Mouse (Mus musculus) embryonic facial prominence, embryonic 13.5 days (tissue): ENCODE data around the gene Prickle4. TPM values are rescaled to one million over a fixed set of nuclear protein-coding genes. Genes with fewer than 3 reads are reported as not detected.
A peak's percentile ranks its signal among the peaks of the same experiment; 100 is the strongest.

Experiments
- ATAC-seq: fragments of 200-750 bp; cut with Nextera tagmentation; 2 replicates; pipeline ENCODE4 v1.8.0; 2017; ENCODE audit warnings: low read depth; ENCODE audit not compliant: insufficient number of reproducible peaks, insufficient read depth, low FRiP score, low TSS enrichment
- H3K27ac ChIP-seq: fragments of 300-500 bp; sonication (generic); 2 replicates; pipeline ENCODE4 v1.5.1; 2015; ENCODE audit warnings: moderate library complexity, mild to moderate bottlenecking, inconsistent platforms
- H3K27me3 ChIP-seq: fragments of 300-500 bp; sonication (generic); 2 replicates; pipeline ENCODE4 v1.6.1; 2015; ENCODE audit warnings: mild to moderate bottlenecking, inconsistent platforms
- H3K36me3 ChIP-seq: fragments of 300-500 bp; sonication (generic); 2 replicates; pipeline ENCODE4 v1.6.1; 2015; ENCODE audit warnings: mild to moderate bottlenecking, inconsistent platforms
- H3K4me1 ChIP-seq: fragments of 300-500 bp; sonication (generic); 2 replicates; pipeline ENCODE4 v1.6.1; 2015; ENCODE audit warnings: inconsistent platforms
- H3K4me2 ChIP-seq: fragments of 300-500 bp; sonication (generic); 2 replicates; pipeline ENCODE4 v1.6.1; 2015; ENCODE audit warnings: moderate library complexity, mild to moderate bottlenecking, inconsistent platforms
- H3K4me3 ChIP-seq: fragments of 300-500 bp; sonication (generic); 2 replicates; pipeline ENCODE4 v1.5.1; 2015; ENCODE audit warnings: mild to moderate bottlenecking, inconsistent platforms
- H3K9ac ChIP-seq: fragments of 300-500 bp; sonication (generic); 2 replicates; pipeline ENCODE4 v1.6.1; 2015; ENCODE audit warnings: mild to moderate bottlenecking, inconsistent platforms
- H3K9me3 ChIP-seq: fragments of 300-500 bp; sonication (generic); 2 replicates; pipeline ENCODE4 v1.6.1; 2016; ENCODE audit warnings: inconsistent platforms
- WGBS: fragments of 180-500 bp; shearing (Covaris S2); methylation state at CpG from one replicate; pipeline ENCODE4 v1.1.7; 2015; ENCODE audit warnings: mixed read lengths; 5-methylcytosine and 5-hydroxymethylcytosine counted together
- polyA plus RNA-seq: library from polyadenylated mRNA; unstranded; fragments of >200 nt; fragmentation: Nextera tagmentation; extraction: Ambion mirVana; gene quantifications from 2 replicates; pipeline ENCODE4 v1.2.1, GENCODE M21; 2015

Prickle4 gene
- polyA plus RNA-seq, 1 experiment from 2014 or later, result 0.60 TPM

DNA sequence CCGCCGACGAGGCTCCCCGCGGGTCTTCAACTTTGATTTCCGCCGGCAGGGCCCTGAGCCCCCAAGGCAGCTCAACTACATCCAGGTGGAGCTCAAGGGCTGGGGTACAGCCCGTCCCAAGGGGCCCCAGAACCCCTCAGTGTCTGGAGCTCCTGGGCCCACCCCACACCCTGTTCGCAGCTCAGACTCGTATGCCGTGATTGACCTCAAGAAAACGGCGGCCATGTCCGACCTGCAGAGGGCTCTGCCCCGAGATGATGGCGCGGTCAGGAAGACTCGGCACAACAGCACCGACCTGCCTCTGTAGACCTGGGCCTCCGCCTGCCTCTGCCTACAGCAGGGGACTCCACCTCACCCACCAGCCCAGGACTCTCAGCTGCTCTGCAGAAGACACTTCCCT, 9.0 kb upstream of the Prickle4 start:
- 0 out of 2 replicates have a peak, but pooled peaks cover 5% of the 10 kb centered on the region for H3K4me1 ChIP-seq
- 20% methylated on average over 20 of the region's 20 CpGs for WGBS
- ATAC-seq, result no peak
- no peak overlapping the region for H3K4me3 ChIP-seq
- H3K4me2 ChIP-seq, result no peak overlapping the region; the same call in 1 of the 2 replicates
- no peak overlapping the region for H3K9ac ChIP-seq
- peaks cover 19% of the 10 kb centered on the region for H3K27me3 ChIP-seq
- H3K36me3 ChIP-seq, result peaks cover 53% of the 10 kb centered on the region
- no peak overlapping the region for H3K27ac ChIP-seq
- no peaks in the 10 kb centered on the region for H3K9me3 ChIP-seq

DNA sequence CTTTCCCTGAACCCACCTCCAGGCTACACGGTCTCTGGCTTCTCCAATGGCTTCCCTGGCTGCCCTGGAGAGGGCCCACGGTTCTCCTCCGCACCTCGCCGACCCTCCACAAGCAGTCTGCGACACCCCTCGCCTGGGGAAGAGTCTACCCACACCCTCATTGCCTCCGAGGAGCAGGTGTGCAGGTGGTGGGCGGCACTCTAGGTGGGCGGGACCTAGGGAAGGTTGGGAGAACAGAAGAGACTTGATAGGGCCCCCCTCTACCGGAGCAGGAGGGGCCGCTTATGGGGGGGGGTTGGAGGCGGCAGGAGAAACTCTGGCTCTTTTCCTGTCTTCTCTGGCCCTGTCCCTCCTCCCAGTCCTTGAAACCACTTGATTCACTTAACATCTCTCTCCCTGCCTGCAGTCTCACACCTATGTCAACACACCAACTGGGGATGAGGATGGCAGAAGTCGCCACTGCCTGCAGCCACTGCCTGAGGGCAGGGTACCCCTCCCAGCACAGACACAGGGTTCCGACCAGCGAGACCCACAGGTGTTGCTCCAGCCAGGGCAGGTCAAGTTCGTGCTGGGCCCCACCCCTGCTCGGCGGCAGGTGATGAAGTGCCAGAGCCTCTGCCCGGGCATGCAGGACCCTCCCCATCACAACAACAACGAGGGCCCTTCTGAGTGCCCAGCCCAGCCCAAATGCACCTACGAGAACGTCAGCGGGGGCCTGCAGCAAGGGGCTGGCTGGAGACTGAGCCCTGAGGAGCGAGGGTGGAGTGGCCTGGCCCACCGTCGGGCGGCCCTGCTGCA, 8.2 kb upstream of the Prickle4 start:
- Histone ChIP-seq H3K4me3 (no peak overlapping the region), H3K27ac (no peak overlapping the region), H3K27me3 (peaks cover 19% of the 10 kb centered on the region), H3K4me2 (no peak overlapping the region; the same call in 1 of the 2 replicates), H3K36me3 (peaks cover 59% of the 10 kb centered on the region), H3K9me3 (no peaks in the 10 kb centered on the region), H3K4me1 (0 out of 2 replicates have a peak, but pooled peaks cover 5% of the 10 kb centered on the region), H3K9ac (peak overlapping the region; percentile 44; the same call in 1 of the 2 replicates)
- ATAC-seq, result no peak; the same call in 1 of the 2 replicates
- 38% methylated on average over 28 of the region's 28 CpGs for WGBS

DNA sequence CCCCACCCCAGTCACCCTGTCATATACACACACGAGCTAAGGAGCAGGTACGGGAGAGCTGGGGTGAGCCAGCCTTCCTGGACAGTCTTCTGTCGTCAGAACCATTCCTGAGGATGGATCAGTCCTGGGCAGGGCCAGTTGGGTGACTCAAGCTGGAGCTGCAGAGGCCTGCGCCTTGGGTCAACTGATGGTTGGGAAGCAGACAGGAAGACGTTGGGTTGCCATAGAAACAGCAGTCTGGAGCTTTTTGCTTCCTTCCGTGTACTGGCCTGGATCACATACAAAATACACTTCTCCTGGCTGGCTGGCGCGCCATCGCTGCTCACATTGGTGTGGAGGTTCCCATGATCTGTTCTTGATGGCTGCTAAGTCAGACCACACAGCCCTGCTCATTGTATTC, 7.3 kb upstream of the Prickle4 start:
- Histone ChIP-seq H3K4me2 (no peak overlapping the region), H3K4me3 (no peak overlapping the region), H3K27ac (no peak overlapping the region), H3K9me3 (no peaks in the 10 kb centered on the region), H3K36me3 (peaks cover 59% of the 10 kb centered on the region), H3K9ac (peak overlapping the region; percentile 3; the same call in 1 of the 2 replicates), H3K27me3 (peaks cover 19% of the 10 kb centered on the region), H3K4me1 (0 out of 2 replicates have a peak, but pooled peaks cover 5% of the 10 kb centered on the region)
- ATAC-seq, result no peak
- 69% methylated on average over 9 of the region's 9 CpGs for WGBS

DNA sequence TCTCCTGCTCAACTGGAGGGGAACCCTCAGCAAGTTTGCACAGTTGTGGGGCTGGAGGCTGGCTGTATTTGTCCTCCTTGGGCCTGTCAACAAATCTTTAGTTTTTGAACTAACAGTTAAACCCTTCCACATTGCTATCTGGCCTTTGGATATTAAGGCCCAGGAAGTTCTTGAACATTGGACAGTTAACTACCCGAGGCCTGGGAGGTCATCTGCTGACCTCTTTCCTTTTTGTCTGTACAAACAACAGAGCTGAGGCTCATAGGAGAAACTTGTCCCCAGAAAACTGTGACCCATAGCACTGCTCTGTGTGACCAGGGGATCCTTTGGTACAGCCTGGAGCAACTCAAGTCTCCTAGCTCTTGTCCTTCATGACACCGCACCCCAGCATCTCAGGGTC, 4.5 kb upstream of the Prickle4 start:
- Histone ChIP-seq H3K9me3 (no peaks in the 10 kb centered on the region), H3K4me2 (no peak overlapping the region), H3K4me3 (no peak overlapping the region), H3K4me1 (peaks cover 13% of the 10 kb centered on the region), H3K36me3 (peaks cover 55% of the 10 kb centered on the region), H3K9ac (no peak overlapping the region), H3K27ac (no peak overlapping the region), H3K27me3 (peaks cover 19% of the 10 kb centered on the region)
- WGBS, result 76% methylated on average over 2 of the region's 2 CpGs
- no peak for ATAC-seq

DNA sequence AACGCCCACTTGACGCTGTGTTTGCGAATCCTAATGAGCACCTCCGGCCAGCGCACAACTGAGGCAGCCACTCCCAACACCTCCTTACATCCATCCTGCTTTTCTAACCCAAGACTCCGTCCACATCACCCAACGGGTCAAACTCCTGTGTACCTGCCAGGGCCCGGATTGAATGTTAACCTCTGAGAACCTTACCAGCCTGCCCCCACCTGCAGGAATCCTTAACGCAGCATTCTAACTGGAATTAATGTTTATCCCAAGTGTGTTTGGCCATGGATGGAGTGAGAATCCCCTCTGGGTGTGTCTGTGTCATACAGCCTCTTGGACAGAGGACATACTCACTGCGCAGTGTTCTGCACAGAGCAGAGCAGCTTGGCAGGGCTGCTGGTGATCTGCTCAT, 3.6 kb upstream of the Prickle4 start:
- H3K4me3 ChIP-seq, result no peak overlapping the region

DNA sequence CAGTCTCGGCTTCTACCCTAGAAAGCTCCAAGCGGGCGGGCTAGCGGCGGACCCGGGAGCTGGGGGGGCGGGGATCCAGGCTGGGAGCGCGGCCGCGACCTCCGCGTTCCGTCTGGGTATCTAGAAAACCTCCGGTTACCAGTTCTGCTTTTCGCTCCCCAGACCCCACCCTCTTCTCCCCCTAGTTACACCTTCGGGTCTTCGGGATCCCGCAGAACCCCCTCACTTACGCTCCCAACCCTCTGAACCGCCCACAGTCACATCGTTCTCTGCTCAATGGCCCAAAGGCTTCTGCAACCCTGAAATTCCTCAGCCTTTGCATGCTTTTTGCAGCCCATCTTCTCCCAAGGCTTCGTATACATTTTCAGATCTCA, 788 bp upstream of the Prickle4 start:
- Histone ChIP-seq H3K36me3 (peaks cover 21% of the 10 kb centered on the region), H3K4me1 (peaks cover 18% of the 10 kb centered on the region), H3K27ac (peak overlapping the region; percentile 44; the same call in 1 of the 2 replicates), H3K9me3 (no peaks in the 10 kb centered on the region), H3K4me2 (peak overlapping the region; percentile 75), H3K4me3 (peak overlapping the region; percentile 68), H3K27me3 (peaks cover 13% of the 10 kb centered on the region), H3K9ac (peak overlapping the region; percentile 88)
- under 1% methylated on average over 23 of the region's 23 CpGs for WGBS
- no peak for ATAC-seq

More for the DNA sequence above, 3.6 kb upstream of the Prickle4 start:
- Histone ChIP-seq H3K9ac (no peak overlapping the region), H3K27ac (no peak overlapping the region), H3K4me1 (peaks cover 18% of the 10 kb centered on the region), H3K27me3 (peaks cover 23% of the 10 kb centered on the region), H3K9me3 (no peaks in the 10 kb centered on the region), H3K4me2 (no peak overlapping the region), H3K36me3 (peaks cover 48% of the 10 kb centered on the region)
- 85% methylated on average over 10 of the region's 10 CpGs for WGBS
- ATAC-seq, result no peak

DNA sequence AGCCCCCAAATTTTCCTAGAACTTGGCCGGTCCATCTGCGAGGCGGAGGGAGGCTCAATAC, 264 bp downstream of the Prickle4 start, which contains the start of gene Gm21981:
Gene Gm21981, minus strand, starts transcription at position 14 of the 61 bp plus-strand sequence.
- Histone ChIP-seq H3K4me3 (peak within 1 kb of the TSS; percentile 68), H3K27ac (peak within 1 kb of the TSS; percentile 44), H3K9me3 (no peaks in the 10 kb centered on the region), H3K36me3 (peaks cover 11% of the 10 kb centered on the region), H3K4me1 (peaks cover 27% of the 10 kb centered on the region), H3K4me2 (peak within 1 kb of the TSS; percentile 75), H3K9ac (peak within 1 kb of the TSS; percentile 88), H3K27me3 (peaks cover 13% of the 10 kb centered on the region)
- 1% methylated on average over 3 of the region's 3 CpGs for WGBS
- ATAC-seq, result no peak

DNA sequence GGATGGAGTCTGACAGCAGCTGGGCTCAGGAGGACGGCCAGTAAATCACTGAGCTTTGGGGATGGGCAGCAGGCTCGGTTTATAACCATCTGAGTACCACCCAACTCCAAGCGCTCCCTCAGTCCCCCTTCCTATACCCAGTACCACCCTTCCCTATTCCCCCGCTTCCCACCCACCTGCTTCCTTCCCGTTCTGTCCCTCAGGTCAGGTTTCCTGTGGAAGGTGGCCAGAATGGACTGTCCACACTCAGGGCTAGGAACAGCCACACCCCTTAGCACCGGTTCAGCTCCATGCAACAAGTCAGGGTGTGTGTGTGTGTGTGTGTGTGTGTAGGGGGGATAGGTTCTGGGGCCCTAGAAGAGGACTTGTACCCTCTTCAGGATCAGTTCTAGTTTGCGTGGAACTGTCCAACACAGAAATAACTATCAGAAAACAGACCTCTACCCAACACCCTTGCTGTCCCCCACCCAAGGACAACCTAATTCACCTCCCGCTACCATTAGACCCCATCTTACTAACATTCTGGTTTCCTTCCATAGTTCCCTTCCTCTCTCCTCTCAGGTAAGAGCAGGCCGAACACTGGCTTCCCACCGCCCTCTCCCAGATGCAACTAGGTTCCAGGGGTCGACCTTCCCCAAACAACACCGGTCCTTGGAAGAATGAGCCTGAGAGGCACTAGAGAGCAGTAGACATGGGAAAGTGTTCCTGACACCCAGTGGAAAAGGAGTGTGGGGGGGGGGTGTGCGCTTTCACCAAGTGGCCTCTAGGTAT, 680 bp downstream of the Prickle4 start:
- Histone ChIP-seq H3K9ac (peak overlapping the region; percentile 88), H3K4me1 (peaks cover 30% of the 10 kb centered on the region), H3K9me3 (no peaks in the 10 kb centered on the region), H3K27me3 (peaks cover 13% of the 10 kb centered on the region), H3K36me3 (peaks cover 7% of the 10 kb centered on the region), H3K4me2 (peak overlapping the region; percentile 75), H3K4me3 (peak overlapping the region; percentile 68), H3K27ac (no peak overlapping the region)
- 36% methylated on average over 13 of the region's 13 CpGs for WGBS
- no peak for ATAC-seq

DNA sequence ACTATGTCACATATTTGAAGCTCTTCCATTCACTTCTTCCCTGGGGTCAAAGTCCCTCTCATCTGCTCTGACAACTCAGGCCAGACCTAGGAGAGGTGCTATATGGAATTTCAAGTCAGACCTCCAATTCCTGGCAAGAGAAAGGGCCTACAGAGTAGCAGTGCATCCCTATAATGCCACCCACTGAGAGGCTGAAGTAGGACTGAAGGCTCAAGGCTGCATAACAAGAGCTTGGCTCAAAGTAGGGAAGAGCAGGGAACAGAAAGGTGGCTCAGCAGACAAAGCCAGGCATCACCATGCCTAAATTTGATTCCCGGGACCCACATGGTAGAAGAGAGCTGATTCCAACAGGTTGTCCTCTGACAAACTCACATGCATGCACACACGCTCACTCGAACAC, 2.9 kb downstream of the Prickle4 start:
- no peak for ATAC-seq
- no peak overlapping the region for H3K4me3 ChIP-seq
- H3K27me3 ChIP-seq, result peaks cover 13% of the 10 kb centered on the region
- H3K4me2 ChIP-seq, result no peak overlapping the region
- H3K36me3 ChIP-seq, result no peaks in the 10 kb centered on the region; the same call in 1 of the 2 replicates
- H3K4me1 ChIP-seq, result peaks cover 37% of the 10 kb centered on the region
- no peak overlapping the region for H3K9ac ChIP-seq
- 90% methylated on average over 3 of the region's 3 CpGs for WGBS
- no peak overlapping the region for H3K27ac ChIP-seq
- no peaks in the 10 kb centered on the region for H3K9me3 ChIP-seq

DNA sequence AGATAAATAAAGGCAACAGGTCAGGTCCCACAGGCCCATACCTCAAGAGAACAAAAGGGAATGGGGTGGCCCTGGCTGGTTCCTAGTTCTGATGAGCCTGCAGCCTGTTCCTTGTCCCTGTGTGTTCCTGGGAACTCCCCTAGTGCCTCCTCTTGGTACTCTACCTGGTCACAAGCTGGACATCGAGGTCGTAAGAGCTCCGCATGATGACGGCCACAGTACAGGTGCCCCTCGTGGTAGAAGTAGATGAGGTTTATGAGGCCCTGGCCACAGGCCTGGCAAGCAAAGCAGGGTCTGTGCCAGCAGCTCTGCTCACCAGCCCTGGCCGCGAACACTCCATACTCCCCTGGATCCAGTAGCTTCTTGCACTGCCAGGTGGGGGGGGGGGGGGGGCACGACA, 4.6 kb downstream of the Prickle4 start:
- Histone ChIP-seq H3K27ac (no peak overlapping the region), H3K4me2 (peak overlapping the region; percentile 98), H3K27me3 (peaks cover 13% of the 10 kb centered on the region), H3K36me3 (peaks cover 12% of the 10 kb centered on the region), H3K9ac (no peak overlapping the region), H3K4me3 (peak overlapping the region; percentile 89), H3K4me1 (peaks cover 34% of the 10 kb centered on the region), H3K9me3 (no peaks in the 10 kb centered on the region)
- ATAC-seq, result no peak
- WGBS, result 81% methylated on average over 8 of the region's 8 CpGs

DNA sequence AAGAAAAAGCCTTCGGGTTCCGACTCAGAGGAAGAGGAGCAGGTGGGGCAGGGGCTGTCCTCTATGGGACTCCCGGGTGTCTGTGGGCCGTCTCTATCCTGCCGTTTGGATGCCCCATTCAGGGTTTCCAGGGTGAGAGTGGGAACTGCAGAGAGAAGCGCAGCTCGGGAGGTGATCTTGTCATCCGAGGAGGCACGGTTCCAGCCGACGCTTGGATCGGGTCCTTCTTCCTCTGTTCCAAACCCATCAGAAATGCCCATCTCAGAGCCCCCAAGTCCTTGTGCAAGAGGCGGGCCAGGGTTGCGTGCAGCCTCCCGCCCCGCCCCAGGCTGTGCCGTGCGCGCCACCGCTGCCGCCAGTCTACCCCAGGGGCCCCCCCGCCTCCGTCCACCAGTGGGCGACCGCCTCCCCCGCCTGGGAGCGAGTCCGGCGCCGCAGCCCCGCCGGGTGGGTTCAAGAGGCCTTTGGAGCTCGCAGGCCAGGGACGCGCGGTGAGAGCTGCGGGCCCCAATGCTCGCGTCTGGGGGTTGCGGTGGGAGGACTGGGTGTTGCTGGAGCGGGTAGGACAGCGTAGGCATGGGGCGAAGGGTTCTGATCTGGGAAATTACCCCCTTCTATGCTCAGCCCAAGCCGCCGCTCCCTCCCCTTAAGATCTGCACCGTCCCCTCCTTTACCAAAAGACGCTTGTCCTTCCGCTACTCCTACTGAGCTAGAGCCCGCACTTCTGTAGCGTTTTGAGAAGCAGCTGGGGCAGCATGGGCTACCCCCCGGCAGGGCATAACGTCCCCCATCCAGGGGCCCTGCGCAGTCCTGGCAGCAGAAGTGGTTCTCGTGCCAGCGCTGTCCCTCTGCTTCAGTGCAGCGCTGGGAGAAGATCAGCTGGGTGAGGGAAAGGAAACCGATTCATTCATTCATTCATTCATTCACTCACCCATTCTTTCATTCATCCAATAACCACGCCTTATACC, 5.6 kb downstream of the Prickle4 start, which contains the start of gene Frs3:
Gene Frs3, plus strand, starts transcription at position 423 of the 968 bp plus-strand sequence.
- H3K9ac ChIP-seq, result peak within 1 kb of the TSS; percentile 86
- peak within 1 kb of the TSS; percentile 86 for H3K27ac ChIP-seq
- H3K9me3 ChIP-seq, result no peaks in the 10 kb centered on the region
- WGBS, result 2% methylated on average over 57 of the region's 58 CpGs
- peaks cover 28% of the 10 kb centered on the region for H3K4me1 ChIP-seq
- ATAC-seq, result peak; percentile 68
- peak within 1 kb of the TSS; percentile 98 for H3K4me2 ChIP-seq
- peaks cover 12% of the 10 kb centered on the region for H3K27me3 ChIP-seq
- peak within 1 kb of the TSS; percentile 89 for H3K4me3 ChIP-seq
- peaks cover 22% of the 10 kb centered on the region for H3K36me3 ChIP-seq
